In genomic region chr3:73058190-73058589, GRCm38 (mm10) we compare ENCODE assay signal across 11 mouse cellular contexts. TPM values are rescaled to one million over a fixed set of nuclear protein-coding genes. Genes with fewer than 3 reads are reported as not detected.
A peak's percentile ranks its signal among the peaks of the same experiment; 100 is the strongest.
DNase-seq lines count a peak whose midpoint lies in the region; ATAC-seq and TF ChIP-seq lines count a peak whose summit lies in the region.
"Had no signal": no experiment of that assay in that cellular context is flagged by ENCODE, and none has a peak within 500 bp of the region (broad histone marks: within the 10 kb centered on the region; RNA-seq: fewer than 3 reads in every experiment).

No protein-coding gene starts in this region.

- peak overlapping the region; percentile 61; the same call in 1 of the 2 replicates for H3K4me3 ChIP-seq in heart, embryonic 11.5 days (ENCODE audit: low read depth, low read length)
- H3K4me3 ChIP-seq in lung, embryonic 16.5 days (ENCODE audit: low read length) = no peak overlapping the region
- H3K4me3 ChIP-seq in hindbrain, postnatal 0 days (ENCODE audit: low read length) = peak overlapping the region; percentile 70

- 15% methylated on average over 4 of the region's 4 CpGs for WGBS in heart, embryonic 11.5 days (ENCODE audit: insufficient replicate concordance)
- WGBS in lung, embryonic 16.5 days = 19% methylated on average over 4 of the region's 4 CpGs
- WGBS in hindbrain, postnatal 0 days = 9% methylated on average over 4 of the region's 4 CpGs

- DNase-seq in heart, adult 11 months = no peak
- no peak for DNase-seq in lung, postnatal 14 days
- no peak for DNase-seq in hindbrain, postnatal 0 days (ENCODE audit: low spot score)
- peak; percentile 13 for DNase-seq in retina, embryonic 14.5 days (ENCODE audit: low spot score)
- no peak for DNase-seq in ovary, postnatal 36 days (ENCODE audit: low spot score)
- no peak for DNase-seq in gastrocnemius, postnatal 14 days
- DNase-seq: heart, postnatal 10 days had no signal

- no peaks in the 10 kb centered on the region for H3K36me3 ChIP-seq in heart, embryonic 11.5 days (ENCODE audit: control insufficient read depth, insufficient read depth, low read length)
- no peaks in the 10 kb centered on the region for H3K36me3 ChIP-seq in lung, embryonic 16.5 days (ENCODE audit: control insufficient read depth, insufficient read depth, low read length)
- no peaks in the 10 kb centered on the region for H3K36me3 ChIP-seq in hindbrain, postnatal 0 days (ENCODE audit: insufficient read depth, low read length)

- no peak for ATAC-seq in heart, embryonic 11.5 days (replicated peaks; ENCODE audit: insufficient number of reproducible peaks, low FRiP score, low TSS enrichment)
- ATAC-seq in lung, embryonic 16.5 days (ENCODE audit: low read depth) = no peak
- ATAC-seq in hindbrain, postnatal 0 days = no peak
- ATAC-seq: lung, postnatal 0 days had no signal

- intact Hi-C loops in gastrocnemius, postnatal 14 days (cut with DNase I; ENCODE audit: low total_unique reads) = no loop called here

- TF ChIP-seq CTCF in hindbrain, postnatal 0 days (IDR thresholded peaks at IDR 0.05; ENCODE audit: low read depth) = no peak

- peak overlapping the region; percentile 29 for H3K4me2 ChIP-seq in heart, embryonic 11.5 days
- H3K4me2 ChIP-seq in lung, embryonic 16.5 days (ENCODE audit: low read depth, low read length) = peak overlapping the region; percentile 78
- peak overlapping the region; percentile 80 for H3K4me2 ChIP-seq in hindbrain, postnatal 0 days (ENCODE audit: low read depth, low read length)

- H3K27me3 ChIP-seq in heart, embryonic 11.5 days (ENCODE audit: control insufficient read depth, insufficient read depth, low read length) = peaks cover 50% of the 10 kb centered on the region
- peaks cover 31% of the 10 kb centered on the region for H3K27me3 ChIP-seq in lung, embryonic 16.5 days (ENCODE audit: control insufficient read depth, insufficient read depth, low read depth, low read length)
- no peaks in the 10 kb centered on the region for H3K27me3 ChIP-seq in hindbrain, postnatal 0 days (ENCODE audit: insufficient read depth, low read length)

- no peak overlapping the region for H3K9ac ChIP-seq in heart, embryonic 11.5 days (ENCODE audit: low read depth, low read length)
- H3K9ac ChIP-seq in lung, embryonic 16.5 days (ENCODE audit: low read length) = no peak overlapping the region
- H3K9ac ChIP-seq in hindbrain, postnatal 0 days (replicated peaks; ENCODE audit: low read length) = no peak overlapping the region; the same call in 1 of the 2 replicates

- no peaks in the 10 kb centered on the region for H3K4me1 ChIP-seq in heart, embryonic 11.5 days (ENCODE audit: control insufficient read depth, insufficient read depth, low read length)
- no peaks in the 10 kb centered on the region for H3K4me1 ChIP-seq in lung, embryonic 16.5 days (replicated peaks; ENCODE audit: control insufficient read depth, insufficient read depth, low read length)
- no peaks in the 10 kb centered on the region for H3K4me1 ChIP-seq in hindbrain, postnatal 0 days (ENCODE audit: insufficient read depth, low read length)

- no peak overlapping the region for H3K27ac ChIP-seq in heart, embryonic 11.5 days (ENCODE audit: low read depth, low read length)
- H3K27ac ChIP-seq in lung, embryonic 16.5 days (ENCODE audit: low read length) = no peak overlapping the region
- no peak overlapping the region for H3K27ac ChIP-seq in hindbrain, postnatal 0 days

- H3K9me3 ChIP-seq in heart, embryonic 11.5 days (replicated peaks; ENCODE audit: control insufficient read depth, low read length) = no peaks in the 10 kb centered on the region
- H3K9me3 ChIP-seq in lung, embryonic 16.5 days (ENCODE audit: control insufficient read depth, low read length) = no peaks in the 10 kb centered on the region
- no peaks in the 10 kb centered on the region for H3K9me3 ChIP-seq in hindbrain, postnatal 0 days (ENCODE audit: low read length)

RNA-seq across cellular contexts. Expression of gene Slitrk3, which starts 0.6 kb away (rescaled TPM):
- polyA plus RNA-seq in heart, embryonic 11.5 days (2014; fragmentation: Nextera tagmentation; extraction: Ambion mirVana) = 0.13 and 0.16 TPM in 2 replicates
- 0.13 and 0.14 TPM in 2 replicates for polyA plus RNA-seq in lung, embryonic 16.5 days (2015; fragmentation: Nextera tagmentation; extraction: Ambion mirVana)
- total RNA-seq in hindbrain, postnatal 0 days (2014; rRNA removed) = 25.7 and 30.5 TPM in 2 replicates
- polyA plus RNA-seq in hindbrain, postnatal 0 days (2015; fragmentation: Nextera tagmentation; extraction: Ambion mirVana) = 18.7 and 20.0 TPM in 2 replicates
- under 1 TPM; 0.13 to 0.18 TPM for total RNA-seq in gastrocnemius, postnatal 14 days (2021)
- polyA plus RNA-seq: lung, postnatal 0 days; testis, adult 2 months had no signal

Comparison
In these comparisons a context has a peak if more than half of its experiments do, and no peak if none do; other contexts are left out.
1. H3K4me2 ChIP-seq: peak in every context shown above with its lines; median percentile 80 in hindbrain, postnatal 0 days; 78 in lung, embryonic 16.5 days; 29 in heart, embryonic 11.5 days.
2. RNA of gene Slitrk3, which starts 0.6 kb away (polyA plus RNA-seq): 18.7 to 20.0 TPM in hindbrain, postnatal 0 days; 0.13 to 0.16 TPM in heart, embryonic 11.5 days and 0.13 to 0.14 TPM in lung, embryonic 16.5 days; every median in the first group is over 10 times any median in the second.